In genomic region chr4:129144401-129145367, GRCm38 (mm10) we compare ENCODE assay signal across 8 mouse cellular contexts. TPM values are rescaled to one million over a fixed set of nuclear protein-coding genes. Genes with fewer than 3 reads are reported as not detected.
DNase-seq lines count a peak whose midpoint lies in the region; ATAC-seq lines count a peak whose summit lies in the region.

No protein-coding gene starts in this region.

- peak; percentile 55 for DNase-seq in 3T3-L1 (ENCODE audit: low read depth, low spot score)
- peak; percentile 93 for DNase-seq in cerebellum, adult 11-12 months
- peak; percentile 77 for DNase-seq in midbrain, embryonic 11.5 days (ENCODE audit: low spot score, missing footprints)
- no peak for DNase-seq in ovary, postnatal 10 days (ENCODE audit: low spot score)
- DNase-seq in thymus, postnatal 10 days (ENCODE audit: low spot score in 2 of 2) = no peak
- no peak for DNase-seq in kidney, adult 18-20 months

- H3K36me3 ChIP-seq in heart, embryonic 15.5 days = peaks cover 6% of the 10 kb centered on the region; the same call in 1 of the 2 replicates
- H3K36me3 ChIP-seq in midbrain, embryonic 11.5 days (ENCODE audit: control insufficient read depth, insufficient read depth, low read length) = no peaks in the 10 kb centered on the region

- no peaks in the 10 kb centered on the region for H3K27me3 ChIP-seq in heart, embryonic 15.5 days
- no peaks in the 10 kb centered on the region for H3K27me3 ChIP-seq in midbrain, embryonic 11.5 days (ENCODE audit: control insufficient read depth, insufficient read depth, low read length)

- H3K9me3 ChIP-seq in heart, embryonic 15.5 days (replicated peaks) = no peaks in the 10 kb centered on the region
- no peaks in the 10 kb centered on the region for H3K9me3 ChIP-seq in midbrain, embryonic 11.5 days (ENCODE audit: control insufficient read depth, low read length)

- no peak overlapping the region for H3K4me2 ChIP-seq in heart, embryonic 15.5 days
- no peak overlapping the region for H3K4me2 ChIP-seq in midbrain, embryonic 11.5 days

- ATAC-seq in heart, embryonic 15.5 days (replicated peaks; ENCODE audit: insufficient number of reproducible peaks, insufficient read depth, low FRiP score, low read depth) = no peak
- ATAC-seq in midbrain, embryonic 11.5 days (ENCODE audit: low FRiP score) = no peak
- ATAC-seq in activated CD4-positive, CD25-positive, alpha-beta regulatory T cell, adult 4 months = no peak

- WGBS in heart, embryonic 15.5 days = 51% methylated on average over 16 of the region's 16 CpGs
- WGBS in midbrain, embryonic 11.5 days = 73% methylated on average over 16 of the region's 16 CpGs

- peaks cover 69% of the 10 kb centered on the region for H3K4me1 ChIP-seq in heart, embryonic 15.5 days (replicated peaks)
- no peaks in the 10 kb centered on the region; the same call in 1 of the 2 replicates for H3K4me1 ChIP-seq in midbrain, embryonic 11.5 days (ENCODE audit: control insufficient read depth, insufficient read depth, low read length)

- 0 out of 2 replicates have a peak overlapping the region, but pooled peaks have one; percentile 3 for H3K9ac ChIP-seq in heart, embryonic 15.5 days
- no peak overlapping the region for H3K9ac ChIP-seq in midbrain, embryonic 11.5 days (ENCODE audit: low read length)

- H3K4me3 ChIP-seq in heart, embryonic 15.5 days = no peak overlapping the region
- no peak overlapping the region for H3K4me3 ChIP-seq in midbrain, embryonic 11.5 days (ENCODE audit: low read depth, low read length)

- peak overlapping the region; percentile 33 for H3K27ac ChIP-seq in heart, embryonic 15.5 days
- no peak overlapping the region for H3K27ac ChIP-seq in midbrain, embryonic 11.5 days (ENCODE audit: low read depth, low read length)

RNA-seq across cellular contexts. Expression of gene Fndc5, which starts 7.9 kb away (rescaled TPM):
- 12.2 and 12.3 TPM in 2 replicates for polyA plus RNA-seq in heart, embryonic 15.5 days (2015; fragmentation: Nextera tagmentation; extraction: Ambion mirVana)
- 0.95 and 1.5 TPM in 2 replicates for polyA plus RNA-seq in midbrain, embryonic 11.5 days (2014; fragmentation: Nextera tagmentation; extraction: Ambion mirVana)
- under 1 TPM; 0.28 to 0.56 TPM for polyA plus RNA-seq in activated CD4-positive, CD25-positive, alpha-beta regulatory T cell, adult 4 months (2017; shearing (Covaris generic))

RNA-seq across cellular contexts. Expression of gene Hpca, which starts 22.8 kb away (rescaled TPM):
- polyA plus RNA-seq in heart, embryonic 15.5 days (2015; fragmentation: Nextera tagmentation; extraction: Ambion mirVana) = 0.68 and 1.2 TPM in 2 replicates
- 2.0 and 2.3 TPM in 2 replicates for polyA plus RNA-seq in midbrain, embryonic 11.5 days (2014; fragmentation: Nextera tagmentation; extraction: Ambion mirVana)
- polyA plus RNA-seq in activated CD4-positive, CD25-positive, alpha-beta regulatory T cell, adult 4 months (2017; shearing (Covaris generic)) = not detected

RNA-seq across cellular contexts. Expression of gene Tmem54, which starts 39.3 kb away (rescaled TPM):
- 0.35 and 1.6 TPM in 2 replicates for polyA plus RNA-seq in heart, embryonic 15.5 days (2015; fragmentation: Nextera tagmentation; extraction: Ambion mirVana)
- polyA plus RNA-seq in midbrain, embryonic 11.5 days (2014; fragmentation: Nextera tagmentation; extraction: Ambion mirVana) = 0.20 and 0.43 TPM in 2 replicates
- polyA plus RNA-seq in activated CD4-positive, CD25-positive, alpha-beta regulatory T cell, adult 4 months (2017; shearing (Covaris generic)) = not detected

RNA-seq across cellular contexts. Expression of gene S100pbp, which starts 44.8 kb away (rescaled TPM):
- polyA plus RNA-seq in heart, embryonic 15.5 days (2015; fragmentation: Nextera tagmentation; extraction: Ambion mirVana) = 10.8 and 13.2 TPM in 2 replicates
- 20.0 and 26.9 TPM in 2 replicates for polyA plus RNA-seq in midbrain, embryonic 11.5 days (2014; fragmentation: Nextera tagmentation; extraction: Ambion mirVana)
- 10 to 100 TPM; 24.4 to 26.3 TPM for polyA plus RNA-seq in activated CD4-positive, CD25-positive, alpha-beta regulatory T cell, adult 4 months (2017; shearing (Covaris generic))

RNA-seq across cellular contexts. Expression of gene Yars, which starts 44.9 kb away (rescaled TPM):
- 40.8 and 48.8 TPM in 2 replicates for polyA plus RNA-seq in heart, embryonic 15.5 days (2015; fragmentation: Nextera tagmentation; extraction: Ambion mirVana)
- 105 and 106 TPM in 2 replicates for polyA plus RNA-seq in midbrain, embryonic 11.5 days (2014; fragmentation: Nextera tagmentation; extraction: Ambion mirVana)
- 10 to 100 TPM; 26.3 to 28.5 TPM for polyA plus RNA-seq in activated CD4-positive, CD25-positive, alpha-beta regulatory T cell, adult 4 months (2017; shearing (Covaris generic))

Comparison
In these comparisons a context has a peak if more than half of its experiments do, and no peak if none do; other contexts are left out.
1. DNase-seq: peak in 3T3-L1 (single experiment), cerebellum, adult 11-12 months (single experiment) and midbrain, embryonic 11.5 days (single experiment); none in ovary, postnatal 10 days (single experiment), thymus, postnatal 10 days (0 of 2) and kidney, adult 18-20 months (single experiment).